Mouse (Mus musculus): ENCODE data around the gene Lgals3. TPM values are rescaled to one million over a fixed set of nuclear protein-coding genes. Genes with fewer than 3 reads are reported as not detected.

Lgals3 gene
- polyA plus RNA-seq, 1 experiment from 2014 or later, result 0.29 TPM

DNA sequence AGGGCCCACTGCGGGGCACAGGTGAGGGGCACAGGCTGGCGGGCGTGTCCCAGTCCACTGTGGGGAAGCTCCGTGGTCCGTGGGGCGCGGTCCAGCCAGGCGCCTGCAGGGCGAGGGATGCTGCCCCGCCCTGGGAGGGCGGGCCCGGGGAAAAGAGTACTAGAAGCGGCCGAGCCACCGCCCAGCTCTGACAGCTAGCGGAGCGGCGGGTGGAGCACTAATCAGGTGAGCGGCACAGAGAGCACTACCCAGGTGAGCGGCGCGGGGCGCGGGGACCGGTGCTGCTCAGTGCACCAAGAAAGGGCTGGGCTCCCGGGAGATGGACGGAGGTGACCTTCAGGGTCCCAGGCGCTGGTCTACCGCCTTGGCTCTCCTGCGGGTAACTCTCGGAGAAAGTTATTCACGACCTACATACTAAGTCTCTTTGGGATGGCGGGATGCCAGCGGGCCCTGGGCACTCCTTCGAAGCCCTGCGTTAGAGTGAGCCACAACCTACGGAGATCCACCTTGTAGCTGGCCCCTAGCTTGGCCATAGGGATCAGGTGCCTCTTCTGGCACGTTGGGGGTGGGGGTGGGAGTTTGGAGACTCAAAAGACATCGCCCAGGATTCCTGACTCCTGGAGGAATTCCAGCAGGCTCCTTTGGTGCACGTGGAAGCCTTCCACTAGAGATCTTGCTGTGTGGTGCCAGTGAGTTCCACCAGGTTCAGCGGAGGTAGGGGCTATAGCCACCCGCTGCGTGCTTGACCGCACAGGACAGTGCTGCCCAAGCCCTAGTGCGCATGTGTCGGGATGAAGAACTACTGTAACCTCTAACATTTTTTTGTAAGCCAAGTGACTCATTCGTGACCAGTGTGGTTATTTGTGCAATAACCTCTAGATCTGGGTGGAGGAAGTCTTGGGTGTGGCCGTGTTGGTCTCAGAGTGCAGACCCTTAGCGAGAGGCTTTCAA is 6.5 kb downstream of the Lgals3 start:
- no peaks in the 10 kb centered on the region for H3K9me3 ChIP-seq
- WGBS, result 16% methylated on average over 49 of the region's 49 CpGs
- peaks cover 10% of the 10 kb centered on the region for H3K4me1 ChIP-seq
- peak overlapping the region; percentile 46 for H3K4me3 ChIP-seq
- no peak overlapping the region for H3K27ac ChIP-seq
- H3K36me3 ChIP-seq (replicated peaks), result no peaks in the 10 kb centered on the region
- no peak for DNase-seq (ENCODE audit: extremely low spot score, low spot score)
- peaks cover 42% of the 10 kb centered on the region for H3K27me3 ChIP-seq (ENCODE audit: poor library complexity, severe bottlenecking)

- Histone ChIP-seq H3K9me3 (no peaks in the 10 kb centered on the region), H3K27ac (no peak overlapping the region), H3K36me3 (replicated peaks) (no peaks in the 10 kb centered on the region), H3K27me3 (ENCODE audit: poor library complexity, severe bottlenecking) (peaks cover 42% of the 10 kb centered on the region), H3K4me1 (peaks cover 10% of the 10 kb centered on the region), H3K4me3 (no peak overlapping the region)
- 88% methylated on average over 2 of the region's 2 CpGs for WGBS
- DNase-seq (ENCODE audit: extremely low spot score, low spot score), result no peak
Measured at GRCm38 (mm10) chr14:47376526-47376925, 9.0 kb downstream of the Lgals3 start.

- DNase-seq (ENCODE audit: extremely low spot score, low spot score), result no peak
- Histone ChIP-seq H3K27ac (no peak overlapping the region), H3K4me1 (peaks cover 10% of the 10 kb centered on the region), H3K9me3 (no peaks in the 10 kb centered on the region), H3K4me3 (no peak overlapping the region), H3K36me3 (replicated peaks) (no peaks in the 10 kb centered on the region; the same call in 1 of the 2 replicates), H3K27me3 (ENCODE audit: poor library complexity, severe bottlenecking) (peaks cover 25% of the 10 kb centered on the region)
- WGBS, result 84% methylated on average over 7 of the region's 7 CpGs
Measured at GRCm38 (mm10) chr14:47378336-47378735, 10.8 kb downstream of the Lgals3 start.

DNA sequence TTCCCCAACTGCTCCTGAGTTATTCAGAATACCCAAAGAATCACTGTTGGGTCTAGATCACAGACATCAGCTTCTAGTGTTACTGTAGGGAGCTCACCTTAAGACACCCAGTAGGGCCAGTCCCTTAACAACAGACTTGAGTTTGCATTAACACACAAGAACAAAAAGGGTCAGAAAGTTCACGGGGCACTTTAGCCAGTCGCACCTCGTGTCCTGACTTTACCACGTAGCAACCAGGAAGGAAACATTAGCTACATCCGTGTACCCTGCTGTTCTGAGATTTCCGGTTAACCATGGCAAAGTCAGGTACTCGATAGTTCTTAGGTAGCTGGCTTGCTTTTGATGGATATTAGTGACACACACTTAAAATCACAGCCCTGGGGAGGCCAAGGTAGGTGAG is 16.4 kb downstream of the Lgals3 start:
- Histone ChIP-seq H3K4me1 (no peaks in the 10 kb centered on the region), H3K27ac (no peak overlapping the region), H3K36me3 (replicated peaks) (peaks cover 36% of the 10 kb centered on the region), H3K27me3 (ENCODE audit: poor library complexity, severe bottlenecking) (no peaks in the 10 kb centered on the region), H3K9me3 (no peaks in the 10 kb centered on the region), H3K4me3 (no peak overlapping the region)
- no peak for DNase-seq (ENCODE audit: extremely low spot score, low spot score)
- WGBS, result 84% methylated on average over 7 of the region's 7 CpGs

DNA sequence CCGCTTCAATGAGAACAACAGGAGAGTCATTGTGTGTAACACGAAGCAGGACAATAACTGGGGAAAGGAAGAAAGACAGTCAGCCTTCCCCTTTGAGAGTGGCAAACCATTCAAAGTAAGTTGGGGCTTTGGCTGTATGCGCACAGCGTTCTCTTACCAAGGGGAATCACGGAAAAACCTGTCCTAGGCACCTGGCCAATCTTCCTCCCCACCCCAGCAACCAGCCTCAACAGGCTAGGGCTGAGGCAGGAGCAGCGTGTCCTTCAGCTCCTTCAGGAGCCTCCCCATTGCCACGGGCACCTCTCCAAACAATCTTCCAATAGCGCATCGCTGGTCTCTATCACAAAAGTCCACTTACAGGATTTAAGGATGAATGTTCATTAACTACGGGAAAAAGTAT is 17.1 kb downstream of the Lgals3 start:
- Histone ChIP-seq H3K4me1 (no peaks in the 10 kb centered on the region), H3K27ac (no peak overlapping the region), H3K9me3 (no peaks in the 10 kb centered on the region), H3K27me3 (ENCODE audit: poor library complexity, severe bottlenecking) (no peaks in the 10 kb centered on the region), H3K4me3 (no peak overlapping the region), H3K36me3 (replicated peaks) (peaks cover 44% of the 10 kb centered on the region)
- 89% methylated on average over 10 of the region's 10 CpGs for WGBS
- no peak for DNase-seq (ENCODE audit: extremely low spot score, low spot score)

DNA sequence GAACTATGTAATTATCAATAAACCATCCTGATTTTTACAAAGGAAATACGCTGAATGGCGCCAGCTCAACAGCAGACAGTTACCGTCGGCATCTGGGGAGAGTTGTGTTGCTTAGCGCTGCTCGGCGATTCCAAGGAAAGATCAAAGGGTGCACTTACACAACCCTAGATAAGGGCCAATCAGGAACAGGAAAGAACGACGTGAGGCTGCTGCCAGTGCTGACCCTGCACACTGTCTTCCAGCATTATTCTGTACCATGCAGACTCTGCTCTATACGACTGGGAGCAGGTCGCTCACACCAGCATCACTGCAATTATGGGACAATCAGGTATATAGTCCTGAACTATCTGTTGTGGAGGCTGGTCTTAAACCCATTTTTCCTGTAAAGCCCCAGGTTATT is 18.6 kb downstream of the Lgals3 start:
- Histone ChIP-seq H3K36me3 (replicated peaks) (peaks cover 58% of the 10 kb centered on the region), H3K27me3 (ENCODE audit: poor library complexity, severe bottlenecking) (no peaks in the 10 kb centered on the region), H3K9me3 (no peaks in the 10 kb centered on the region), H3K27ac (no peak overlapping the region), H3K4me1 (no peaks in the 10 kb centered on the region), H3K4me3 (no peak overlapping the region)
- DNase-seq (ENCODE audit: extremely low spot score, low spot score), result no peak
- 91% methylated on average over 11 of the region's 11 CpGs for whole genome bisulfite sequencing

- Histone ChIP-seq H3K27ac (no peak overlapping the region), H3K4me3 (no peak overlapping the region), H3K9me3 (no peaks in the 10 kb centered on the region), H3K27me3 (ENCODE audit: poor library complexity, severe bottlenecking) (no peaks in the 10 kb centered on the region), H3K4me1 (peaks cover 5% of the 10 kb centered on the region; the same call in 1 of the 2 replicates), H3K36me3 (replicated peaks) (peaks cover 100% of the 10 kb centered on the region)
- no peak for DNase-seq (ENCODE audit: extremely low spot score, low spot score)
- 94% methylated on average over 10 of the region's 10 CpGs for WGBS
Measured at GRCm38 (mm10) chr14:47393354-47394094, 26.0 kb downstream of the Lgals3 start.

DNA sequence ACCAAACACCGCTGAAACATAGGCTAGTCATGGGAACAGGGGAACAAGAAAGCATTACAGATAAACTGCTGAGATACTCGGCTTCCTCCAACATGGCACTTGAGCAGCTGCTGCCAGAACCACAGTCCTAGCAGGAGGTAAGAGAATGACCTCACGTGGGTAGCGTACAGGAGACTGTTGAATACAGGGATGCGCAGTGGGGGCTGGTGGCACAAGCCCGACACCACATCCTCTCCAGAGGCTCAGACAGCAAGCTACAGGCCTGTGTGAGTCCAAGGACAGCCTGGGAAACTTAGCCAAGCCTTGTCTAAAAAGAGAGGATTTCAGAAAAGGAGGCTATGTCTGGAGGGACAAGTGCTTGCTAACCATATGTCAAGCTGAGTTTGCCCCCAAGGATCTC is 27.5 kb downstream of the Lgals3 start:
- no peak overlapping the region for H3K4me3 ChIP-seq
- H3K27ac ChIP-seq, result no peak overlapping the region
- no peak for DNase-seq (ENCODE audit: extremely low spot score, low spot score)
- H3K4me1 ChIP-seq, result peaks cover 5% of the 10 kb centered on the region; the same call in 1 of the 2 replicates
- peaks cover 100% of the 10 kb centered on the region for H3K36me3 ChIP-seq (replicated peaks)
- H3K9me3 ChIP-seq, result no peaks in the 10 kb centered on the region
- WGBS, result 96% methylated on average over 6 of the region's 6 CpGs
- no peaks in the 10 kb centered on the region for H3K27me3 ChIP-seq (ENCODE audit: poor library complexity, severe bottlenecking)

DNA sequence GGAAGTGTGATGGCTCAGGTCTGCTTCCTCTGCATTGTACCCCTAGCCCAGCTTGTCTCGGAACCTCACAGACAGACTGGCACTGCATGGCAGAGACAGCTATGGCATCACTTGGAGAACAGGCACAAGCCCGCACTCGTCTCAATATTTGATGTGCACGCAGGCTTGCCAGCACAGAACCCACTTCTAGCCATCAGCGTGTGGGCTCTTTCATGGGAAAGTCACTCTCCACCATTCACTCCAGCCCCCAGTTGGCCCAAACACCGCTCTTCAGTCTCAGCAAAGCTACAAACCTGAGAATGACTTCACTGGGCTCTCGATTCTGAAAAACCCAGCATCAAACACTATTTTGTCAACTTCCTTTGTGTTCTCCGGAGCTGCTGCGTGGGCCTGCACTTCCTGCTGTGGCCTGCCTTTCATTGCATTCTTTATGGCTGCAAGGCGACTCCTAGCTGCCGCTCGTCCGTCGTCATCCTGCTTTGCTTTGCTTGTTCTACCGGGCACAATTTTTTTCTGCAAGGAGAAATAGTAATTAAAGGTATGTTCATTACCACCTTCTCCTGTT is 28.0 kb downstream of the Lgals3 start:
- Histone ChIP-seq H3K4me1 (peaks cover 5% of the 10 kb centered on the region; the same call in 1 of the 2 replicates), H3K36me3 (replicated peaks) (peaks cover 100% of the 10 kb centered on the region), H3K27ac (no peak overlapping the region), H3K9me3 (no peaks in the 10 kb centered on the region), H3K4me3 (no peak overlapping the region), H3K27me3 (ENCODE audit: poor library complexity, severe bottlenecking) (no peaks in the 10 kb centered on the region)
- DNase-seq (ENCODE audit: extremely low spot score, low spot score), result no peak
- 85% methylated on average over 15 of the region's 15 CpGs for WGBS

DNA sequence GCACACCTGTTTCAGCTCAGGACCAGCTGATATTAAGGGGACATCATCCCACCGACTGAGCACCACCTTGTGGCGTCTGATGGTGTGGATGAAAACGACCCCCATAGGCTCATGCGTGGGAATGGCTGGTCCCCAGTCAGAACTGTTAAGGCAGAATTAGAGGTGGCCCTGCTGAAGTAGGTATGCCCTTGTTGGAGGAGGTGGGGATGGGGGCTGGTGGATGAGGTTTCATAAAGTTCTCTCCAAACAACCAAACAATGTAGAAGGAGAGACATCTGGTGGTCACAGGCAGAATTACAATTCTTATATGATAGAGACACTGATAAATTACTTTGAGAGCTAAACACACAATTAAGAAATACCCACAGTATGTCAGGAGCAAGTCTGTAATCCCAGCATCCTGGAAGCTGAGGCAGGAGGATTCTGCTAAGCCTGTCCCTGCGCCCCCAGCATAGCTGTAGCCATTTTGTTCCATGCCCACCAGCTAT is 28.7 kb downstream of the Lgals3 start:
- Histone ChIP-seq H3K36me3 (replicated peaks) (peaks cover 100% of the 10 kb centered on the region), H3K4me1 (peaks cover 5% of the 10 kb centered on the region; the same call in 1 of the 2 replicates), H3K27me3 (ENCODE audit: poor library complexity, severe bottlenecking) (no peaks in the 10 kb centered on the region), H3K27ac (no peak overlapping the region), H3K9me3 (no peaks in the 10 kb centered on the region), H3K4me3 (no peak overlapping the region)
- DNase-seq (ENCODE audit: extremely low spot score, low spot score), result no peak
- 71% methylated on average over 5 of the region's 5 CpGs for WGBS

DNA sequence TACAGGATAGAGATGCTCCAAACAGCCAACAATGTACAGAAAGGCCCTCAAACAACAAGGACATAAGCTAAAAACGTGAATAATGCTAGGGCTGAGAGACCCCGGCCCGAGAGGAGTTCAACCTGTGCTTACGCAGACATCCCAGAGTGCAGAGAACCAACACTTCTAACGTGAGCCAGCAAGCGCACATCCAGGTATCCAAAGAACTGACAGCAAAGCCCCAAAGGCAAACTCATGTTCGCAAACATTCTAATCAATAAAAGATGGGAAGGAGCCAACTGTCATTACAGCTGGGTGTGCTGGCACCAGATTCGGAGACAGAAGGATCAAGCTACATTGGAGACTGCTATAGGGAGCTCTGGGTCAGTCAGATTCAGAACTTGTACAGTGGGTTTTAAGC is 35.2 kb downstream of the Lgals3 start:
- no peak overlapping the region for H3K27ac ChIP-seq
- DNase-seq (ENCODE audit: extremely low spot score, low spot score), result no peak
- H3K27me3 ChIP-seq (ENCODE audit: poor library complexity, severe bottlenecking), result no peaks in the 10 kb centered on the region
- WGBS, result 92% methylated on average over 8 of the region's 8 CpGs
- H3K4me3 ChIP-seq, result no peak overlapping the region
- no peaks in the 10 kb centered on the region for H3K4me1 ChIP-seq
- peaks cover 100% of the 10 kb centered on the region for H3K36me3 ChIP-seq (replicated peaks)
- no peaks in the 10 kb centered on the region for H3K9me3 ChIP-seq

- Histone ChIP-seq H3K36me3 (replicated peaks) (peaks cover 100% of the 10 kb centered on the region), H3K4me1 (no peaks in the 10 kb centered on the region), H3K27me3 (ENCODE audit: poor library complexity, severe bottlenecking) (no peaks in the 10 kb centered on the region), H3K9me3 (no peaks in the 10 kb centered on the region), H3K27ac (no peak overlapping the region), H3K4me3 (no peak overlapping the region)
- DNase-seq (ENCODE audit: extremely low spot score, low spot score), result no peak
- 93% methylated on average over 9 of the region's 9 CpGs for WGBS
Measured at GRCm38 (mm10) chr14:47406000-47406399, 38.4 kb downstream of the Lgals3 start.

All from forebrain, embryonic 10.5 days (tissue).